Mouse (Mus musculus) lung, postnatal 36 days (tissue): ENCODE data around the gene A930018P22Rik.

Experiments
- DNase-seq: peaks from one replicate; pipeline ENCODE4 v3.0.0; 2022; ENCODE audit warnings: mixed read lengths

Gene A930018P22Rik

GRCm38 (mm10) chr2:104120312-104120711 is 2.3 kb upstream of the A930018P22Rik start:
- DNase-seq, result no peak

GRCm38 (mm10) chr2:104121681-104122504 is 676 bp upstream of the A930018P22Rik start:
- no peak for DNase-seq

GRCm38 (mm10) chr2:104123540-104123939 is 971 bp downstream of the A930018P22Rik start:
- DNase-seq, result no peak

GRCm38 (mm10) chr2:104124071-104124470 is 1.5 kb downstream of the A930018P22Rik start:
- no peak for DNase-seq

GRCm38 (mm10) chr2:104128803-104129531 is 6.4 kb downstream of the A930018P22Rik start:
- peak; percentile 54 for DNase-seq

GRCm38 (mm10) chr2:104130165-104130564 is 7.6 kb downstream of the A930018P22Rik start:
- DNase-seq, result no peak

- DNase-seq, result peak; percentile 40
Measured at GRCm38 (mm10) chr2:104130969-104131368, 8.4 kb downstream of the A930018P22Rik start.

GRCm38 (mm10) chr2:104132266-104132859 is 9.8 kb downstream of the A930018P22Rik start:
- DNase-seq, result no peak

- DNase-seq, result no peak
Measured at GRCm38 (mm10) chr2:104133042-104133810, 10.7 kb downstream of the A930018P22Rik start.

- peak; percentile 85 for DNase-seq
Measured at GRCm38 (mm10) chr2:104134150-104135056, 11.8 kb downstream of the A930018P22Rik start.

GRCm38 (mm10) chr2:104135920-104136319 is 13.4 kb downstream of the A930018P22Rik start:
- no peak for DNase-seq

GRCm38 (mm10) chr2:104142140-104142539 is 19.6 kb downstream of the A930018P22Rik start:
- DNase-seq, result no peak

- no peak for DNase-seq
Measured at GRCm38 (mm10) chr2:104144004-104144403, 21.4 kb downstream of the A930018P22Rik start.

- DNase-seq, result no peak
Measured at GRCm38 (mm10) chr2:104145983-104146382, 23.4 kb downstream of the A930018P22Rik start.

GRCm38 (mm10) chr2:104147910-104148561 is 25.5 kb downstream of the A930018P22Rik start:
- no peak for DNase-seq

GRCm38 (mm10) chr2:104150608-104151397 is 28.2 kb downstream of the A930018P22Rik start:
- DNase-seq, result no peak

- no peak for DNase-seq
Measured at GRCm38 (mm10) chr2:104153345-104153744, 30.8 kb downstream of the A930018P22Rik start.

- DNase-seq, result no peak
Measured at GRCm38 (mm10) chr2:104153876-104154275, 31.3 kb downstream of the A930018P22Rik start.

GRCm38 (mm10) chr2:104157831-104158230 is 35.3 kb downstream of the A930018P22Rik start:
- no peak for DNase-seq

GRCm38 (mm10) chr2:104163418-104163817 is 40.8 kb downstream of the A930018P22Rik start:
- DNase-seq, result no peak
